Mouse (Mus musculus) common myeloid progenitor, adult 5-6 weeks (primary cell): ENCODE measurements around the gene Thap12. TPM values are rescaled to one million over a fixed set of nuclear protein-coding genes. Genes with fewer than 3 reads are reported as not detected.

ENCODE experiments used
- ATAC-seq: replicated peaks from 2 replicates; pipeline ENCODE4 v1.8.0; 2016; ENCODE audit warnings: low read depth, mild to moderate bottlenecking, moderate TSS enrichment, inconsistent platforms; ENCODE audit not compliant: poor library complexity, severe bottlenecking
- total RNA-seq: library from RNA; stranded (forward); fragments of 200-1000, 187-1606 nt; gene quantifications from 2 replicates; pipeline ENCODE4 v1.2.3, GENCODE M21; 2017

The Thap12 gene
- total RNA-seq, 1 experiment from 2014 or later, result 101 TPM

DNA sequence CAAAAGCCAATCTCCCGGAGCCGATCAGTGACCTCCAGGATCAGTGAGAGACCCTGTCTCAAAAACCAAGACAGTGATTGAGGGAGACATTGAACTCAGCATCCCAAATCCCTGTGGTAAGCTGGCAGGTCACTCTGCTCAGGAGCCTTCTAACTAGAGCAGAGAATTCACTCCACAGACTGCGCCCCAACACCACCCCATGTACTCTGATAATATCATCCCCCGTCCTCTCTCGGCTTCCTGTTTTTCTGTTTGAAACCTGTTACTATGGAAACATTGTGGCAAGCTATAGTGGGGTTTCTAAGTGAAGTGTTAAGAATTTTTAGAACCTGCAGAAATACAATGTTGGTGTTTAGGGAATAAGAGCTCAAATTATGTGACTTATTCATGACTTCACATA lies 8.9 kb upstream of the Thap12 start:
- peak; percentile 95 for ATAC-seq

DNA sequence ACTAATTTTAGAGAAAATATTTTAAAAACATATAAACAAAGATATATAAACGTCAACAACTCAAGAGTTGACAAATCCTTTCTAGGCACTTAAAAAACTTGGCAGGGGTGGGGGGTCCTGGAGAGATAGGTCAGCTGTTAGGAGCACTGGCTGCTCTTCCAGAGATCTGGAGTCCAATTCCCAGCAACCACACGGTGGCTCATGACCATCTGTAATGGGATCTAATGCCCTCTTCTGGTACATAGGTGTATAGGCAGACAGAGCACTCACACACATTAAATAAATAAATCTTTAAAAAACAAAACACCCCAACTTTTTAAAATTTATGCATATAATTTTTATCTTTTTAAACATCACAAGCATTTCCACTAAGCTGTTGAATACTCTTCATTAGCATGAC lies 5.4 kb upstream of the Thap12 start:
- ATAC-seq, result no peak

DNA sequence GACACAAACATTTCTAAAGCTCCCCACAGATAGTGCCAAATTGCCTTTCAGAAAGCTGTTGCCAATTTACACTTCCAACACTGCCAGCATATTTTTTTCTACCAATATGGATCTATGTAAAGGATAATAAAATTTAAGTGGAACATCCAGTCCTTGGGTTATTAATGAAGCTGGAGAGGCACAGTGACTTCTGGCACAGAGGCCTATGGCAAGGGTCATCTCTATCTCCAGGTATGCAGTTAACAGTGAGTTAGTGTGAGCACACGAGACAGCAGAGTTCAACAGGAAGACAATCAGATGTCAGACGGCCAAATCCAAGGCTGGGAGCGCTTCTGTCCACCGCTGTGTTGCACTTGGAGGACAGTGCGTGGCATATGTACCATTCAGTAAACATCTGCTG lies 4.9 kb upstream of the Thap12 start:
- no peak for ATAC-seq

DNA sequence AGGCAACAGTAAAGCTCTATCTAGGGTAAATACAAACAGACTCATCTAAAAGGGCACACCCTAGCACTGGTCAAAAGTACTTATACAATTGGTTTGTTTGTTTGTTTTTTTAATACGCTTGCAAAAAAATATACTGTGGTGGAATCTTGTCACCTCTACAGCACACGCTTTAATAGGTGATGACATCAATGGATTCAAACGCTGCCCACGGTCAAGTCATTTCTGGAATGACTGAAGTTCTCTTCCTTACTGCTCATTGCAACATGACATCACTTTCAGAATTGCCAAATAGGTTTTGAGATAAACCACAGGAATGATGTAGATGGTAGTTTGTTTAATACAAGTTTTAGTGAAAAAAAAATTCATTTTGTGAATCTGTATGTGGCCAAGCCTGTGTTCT lies 4.3 kb upstream of the Thap12 start:
- ATAC-seq, result no peak

DNA sequence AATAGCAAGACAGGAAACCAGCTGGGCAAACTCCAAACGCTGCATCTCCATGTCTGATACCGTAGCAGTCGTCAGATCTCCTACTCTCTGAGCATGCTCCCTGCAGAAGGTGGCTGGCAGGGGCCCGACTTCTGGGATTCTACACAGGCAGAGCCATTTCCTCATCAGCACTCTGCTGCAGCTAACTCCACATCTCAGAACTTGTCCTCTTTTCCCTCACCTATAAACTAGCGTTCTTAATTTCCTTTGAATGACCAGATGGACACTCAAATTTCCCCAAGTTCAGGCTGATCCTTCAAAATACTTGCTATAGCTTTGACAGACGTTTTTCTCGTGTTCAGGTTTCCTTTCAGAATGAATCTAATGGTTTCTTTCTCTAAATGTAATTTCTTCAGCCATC lies 1.1 kb upstream of the Thap12 start:
- ATAC-seq, result no peak

DNA sequence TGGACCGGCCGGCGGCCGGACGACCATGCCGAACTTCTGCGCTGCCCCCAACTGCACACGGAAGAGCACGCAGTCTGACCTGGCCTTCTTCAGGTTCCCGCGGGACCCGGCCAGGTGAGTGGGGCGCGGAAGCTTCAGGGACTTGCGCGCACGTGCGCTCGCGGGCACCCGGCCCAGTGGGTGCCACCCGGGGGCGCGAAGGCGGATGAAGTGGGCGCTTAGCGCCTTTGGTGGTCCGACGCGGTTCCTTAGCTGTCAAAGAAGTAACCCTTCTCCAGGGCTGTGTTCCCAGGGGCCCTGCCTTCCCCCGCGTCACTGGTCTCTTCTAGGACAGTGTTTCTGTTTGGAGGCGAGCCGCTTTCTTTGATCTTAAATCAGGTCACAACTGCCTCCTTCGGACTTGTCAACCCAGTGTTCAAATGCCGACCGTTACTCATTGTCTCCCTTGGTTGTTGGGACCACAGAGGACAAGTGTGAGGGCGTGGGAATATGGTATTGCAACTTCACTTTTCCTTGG lies 520 bp downstream of the Thap12 start:
- peak; percentile 7; the same call in 1 of the 2 replicates for ATAC-seq

DNA sequence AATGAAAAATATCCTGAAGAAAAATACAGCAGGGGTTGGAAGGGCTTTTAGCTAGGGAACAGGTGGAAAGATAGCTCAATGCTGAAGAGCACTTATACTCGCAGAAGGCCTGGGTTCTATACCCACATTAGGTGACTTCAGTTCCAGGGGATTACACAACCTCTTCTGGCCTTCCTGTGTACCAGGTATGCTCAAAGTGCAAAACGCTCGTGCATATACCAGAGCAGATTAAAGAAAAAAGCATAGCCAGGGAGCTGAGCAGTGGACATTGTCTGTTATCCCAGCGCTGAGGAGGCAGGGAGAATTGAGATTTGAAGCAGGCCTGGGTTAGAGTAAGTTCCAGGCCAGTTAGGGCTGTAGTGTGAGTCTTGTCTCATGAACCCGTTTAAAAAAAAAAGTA lies 1.4 kb downstream of the Thap12 start:
- ATAC-seq, result no peak

DNA sequence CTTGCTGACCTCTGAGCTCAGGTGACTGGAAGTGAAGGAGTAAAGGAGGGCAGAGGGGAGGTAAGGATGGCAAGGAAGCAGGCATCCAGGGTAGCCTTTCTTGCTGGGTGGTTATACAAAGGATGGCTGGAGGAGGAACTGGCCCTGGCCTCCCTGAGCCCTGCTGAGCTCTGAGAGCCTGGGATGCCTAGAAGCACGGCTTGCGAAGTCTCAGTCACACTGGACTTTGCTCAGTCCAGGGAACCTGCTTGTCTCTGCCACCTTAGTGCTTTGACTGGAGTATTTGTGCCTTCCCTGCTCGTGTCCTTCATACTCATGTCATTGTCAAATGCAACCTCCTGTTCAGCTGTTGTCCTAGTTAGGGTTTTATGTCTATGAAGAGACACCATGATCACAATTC lies 10.8 kb downstream of the Thap12 start:
- no peak for ATAC-seq

DNA sequence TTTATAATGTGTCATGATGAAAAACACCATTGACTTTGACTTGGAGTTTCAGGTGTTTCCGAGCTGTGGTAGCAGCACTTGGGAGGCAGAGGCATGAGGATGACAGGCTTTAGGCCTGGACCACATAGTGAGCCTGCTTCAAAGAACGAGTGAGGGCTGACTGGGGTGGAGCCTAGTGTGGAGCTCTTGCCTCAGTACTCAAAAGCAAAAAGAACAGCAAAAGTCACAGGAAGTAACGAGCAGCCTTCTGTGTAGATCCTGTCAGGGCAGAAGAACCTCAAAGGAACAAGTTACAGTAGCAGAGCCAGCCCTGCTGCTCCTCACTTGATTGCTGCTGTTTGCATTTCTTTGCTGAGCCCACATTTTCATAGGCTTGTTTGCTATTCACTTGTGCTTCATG lies 14.5 kb downstream of the Thap12 start:
- no peak for ATAC-seq

DNA sequence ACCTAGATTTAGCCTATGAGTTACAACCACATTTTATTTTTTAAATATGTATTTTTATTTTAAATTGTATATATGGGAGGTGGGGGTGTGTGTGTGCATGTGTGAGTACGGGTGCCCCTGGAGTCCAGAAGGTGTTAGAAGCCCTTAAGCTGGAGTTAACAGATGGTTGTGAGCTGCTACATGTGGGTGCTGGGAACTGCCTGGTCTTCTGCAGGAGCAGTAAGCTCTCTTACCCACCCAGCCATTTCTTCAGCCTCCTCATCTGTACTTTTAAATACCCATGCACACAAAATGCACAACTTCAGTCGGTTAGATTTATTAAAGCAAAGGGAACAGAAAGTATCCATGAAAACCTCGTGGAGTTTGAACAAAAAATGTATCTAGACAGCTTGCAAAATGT lies 16.9 kb downstream of the Thap12 start:
- no peak for ATAC-seq

DNA sequence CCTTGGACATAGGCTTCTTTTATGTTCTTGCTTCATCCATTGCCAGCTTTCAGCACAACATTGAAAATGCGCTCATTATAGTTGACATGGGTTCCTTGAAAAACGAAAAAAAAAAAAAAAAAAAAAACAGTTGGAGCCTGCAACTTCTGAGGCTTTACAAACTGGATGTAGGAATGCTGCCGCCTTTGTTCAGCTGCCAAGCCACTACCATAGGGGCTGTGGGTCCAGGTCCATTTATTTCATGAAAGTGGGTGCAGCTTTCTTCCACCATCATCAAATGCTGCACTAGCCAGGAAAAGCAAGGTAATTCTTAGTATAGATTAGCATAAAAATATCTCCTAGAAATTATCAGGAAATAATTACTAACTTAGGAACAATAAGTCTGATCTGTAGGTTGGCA lies 17.8 kb downstream of the Thap12 start:
- no peak for ATAC-seq

DNA sequence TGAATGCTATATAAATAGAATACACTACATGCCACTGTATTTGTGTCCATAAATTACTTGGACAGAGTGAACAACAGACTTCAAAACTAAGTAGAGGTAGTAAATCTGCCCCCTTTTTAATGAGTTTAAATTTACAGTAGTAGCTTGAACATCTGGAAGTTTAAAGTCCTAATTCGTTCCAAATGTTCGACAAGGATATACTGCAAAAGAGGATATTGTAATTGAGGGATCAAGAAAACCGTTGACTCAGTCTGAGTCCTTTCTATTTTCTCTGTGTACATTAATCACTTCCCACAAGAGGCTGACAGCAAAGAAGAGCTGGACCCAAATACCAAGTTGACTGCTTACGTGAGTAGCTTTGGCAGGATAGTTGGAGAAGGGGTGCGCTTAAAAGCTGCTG lies 18.3 kb downstream of the Thap12 start:
- no peak for ATAC-seq

DNA sequence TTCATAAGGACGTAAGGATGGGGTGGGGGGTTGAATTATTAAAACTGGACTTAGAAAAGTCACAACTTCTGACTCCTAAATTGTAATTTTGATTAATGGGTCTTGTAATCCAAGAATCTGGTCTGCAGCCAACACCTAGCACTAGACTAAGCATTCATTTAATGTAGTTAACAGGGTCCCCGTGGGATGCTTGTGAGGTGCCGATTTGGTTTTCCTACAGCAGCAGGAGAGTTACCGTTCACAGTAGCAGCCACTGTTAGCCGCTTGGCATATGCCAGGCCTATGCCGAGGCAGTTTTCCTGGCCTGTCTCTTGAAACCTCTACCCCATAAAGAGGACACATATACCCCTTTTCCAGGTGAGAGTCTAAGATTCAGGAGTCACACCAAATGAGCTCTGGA lies 18.7 kb downstream of the Thap12 start:
- ATAC-seq, result no peak

DNA sequence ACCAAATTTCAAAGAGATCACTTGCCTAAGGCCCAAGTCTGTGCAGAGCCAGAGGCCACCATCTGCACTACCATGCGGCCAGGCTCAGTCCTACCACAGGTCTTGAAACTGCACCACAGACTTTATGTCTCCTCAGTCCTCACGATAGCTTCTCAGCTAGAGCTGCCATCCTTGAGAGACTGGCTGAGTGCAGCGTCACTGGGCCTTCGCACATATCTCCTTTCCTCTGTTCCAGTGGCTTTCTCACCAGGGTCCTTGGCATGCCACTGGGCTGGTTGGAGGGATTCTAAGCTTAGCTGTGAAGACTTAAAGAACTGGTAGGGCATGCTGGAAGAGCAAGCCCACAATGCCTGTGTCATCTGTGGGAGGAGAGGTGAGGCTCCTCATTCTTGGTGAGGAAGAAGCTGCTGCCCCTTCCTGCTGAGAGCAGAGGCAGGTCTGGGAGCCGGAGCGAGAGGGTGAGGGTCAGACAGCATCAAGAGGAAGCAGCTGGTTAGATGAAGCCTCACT lies 22.8 kb downstream of the Thap12 start:
- no peak for ATAC-seq

DNA sequence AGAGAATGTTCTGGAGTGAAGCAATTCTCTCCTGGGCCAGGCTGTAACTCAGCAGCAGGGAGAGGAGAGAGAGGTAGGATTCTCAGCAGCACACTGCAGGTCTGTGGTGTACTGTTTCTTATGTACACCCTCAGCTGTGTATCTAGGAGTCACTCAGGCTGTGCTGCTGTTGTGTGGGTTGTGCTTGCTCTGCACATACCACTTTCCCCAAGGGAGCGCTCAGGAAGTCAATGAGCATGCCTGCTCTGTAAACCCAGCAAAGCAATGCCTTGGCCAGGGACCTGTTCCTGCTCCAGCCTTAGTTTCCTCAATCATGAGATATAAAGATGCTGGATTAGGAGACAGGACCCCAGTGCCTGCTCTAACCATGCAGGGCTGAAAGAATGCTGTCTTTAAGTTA lies 25.1 kb downstream of the Thap12 start:
- ATAC-seq, result no peak

DNA sequence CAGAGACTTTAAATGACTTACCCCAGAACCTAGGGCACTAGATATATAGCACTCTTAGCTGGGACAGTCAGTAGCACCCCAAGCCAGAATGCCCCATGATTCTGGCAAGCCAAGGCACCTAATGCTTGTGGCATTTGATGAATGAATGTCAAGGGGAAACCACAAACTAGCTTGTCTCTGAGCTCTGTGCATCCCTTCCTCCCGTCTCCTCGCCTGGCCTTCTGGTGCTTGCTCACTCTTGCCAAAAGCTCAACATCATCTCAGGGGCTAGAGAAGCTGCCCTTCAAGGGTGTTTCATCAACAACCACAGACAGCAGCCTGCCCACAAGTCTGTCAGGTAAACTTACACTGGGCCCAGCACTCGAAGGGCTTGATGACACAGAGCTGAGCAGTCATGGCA lies 25.6 kb downstream of the Thap12 start:
- no peak for ATAC-seq

DNA sequence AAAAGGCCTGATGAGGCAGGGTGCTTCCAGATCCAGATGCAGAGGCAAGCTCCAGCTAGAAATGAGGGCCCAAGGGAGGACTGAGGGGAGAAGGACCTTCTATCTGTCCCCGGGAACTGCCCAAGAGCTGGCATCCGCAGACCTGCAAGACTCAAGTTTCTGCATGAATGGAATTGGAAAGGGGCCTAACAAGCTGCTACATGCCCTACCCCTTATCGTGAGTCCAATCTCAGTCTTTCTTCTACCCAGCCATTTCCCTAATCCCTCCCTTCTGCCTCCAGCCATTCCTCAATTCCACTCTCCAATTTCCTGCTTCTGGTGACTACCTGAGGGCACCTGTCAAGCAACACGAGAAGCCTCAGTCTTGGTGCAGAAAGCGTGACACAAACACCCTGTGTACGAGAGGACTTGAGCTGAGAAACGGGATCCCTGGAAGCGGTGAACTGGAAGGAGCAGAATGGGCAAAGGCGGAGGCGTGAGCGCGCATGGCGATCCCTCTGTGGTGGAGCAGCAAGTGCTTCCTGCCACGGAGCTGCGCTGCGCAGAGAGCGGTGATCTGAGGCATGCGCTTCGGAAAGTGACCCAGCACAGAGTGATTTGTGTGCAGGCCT lies 26.9 kb downstream of the Thap12 start:
- 0 out of 2 replicates have a peak, but pooled peaks have one; percentile 32 for ATAC-seq

DNA sequence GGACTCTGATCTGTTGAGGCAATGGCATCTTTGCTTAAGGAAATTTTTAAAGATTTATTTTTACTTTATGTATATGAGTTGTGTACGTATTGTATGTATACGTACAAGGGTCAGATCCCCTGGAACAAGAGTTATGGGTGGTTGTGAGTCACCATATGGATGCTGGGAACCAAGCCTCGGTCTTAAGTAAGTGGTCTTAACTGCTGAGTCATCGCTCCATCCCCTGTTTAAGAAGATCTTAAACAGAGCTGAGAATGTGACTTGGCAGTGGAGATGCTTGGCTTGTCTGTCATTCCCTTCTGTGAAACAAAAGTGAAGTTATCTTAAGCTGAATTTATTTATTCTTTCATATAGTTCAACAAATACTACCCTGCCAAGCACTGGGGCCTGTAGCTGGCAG lies 31.1 kb downstream of the Thap12 start:
- ATAC-seq, result no peak

DNA sequence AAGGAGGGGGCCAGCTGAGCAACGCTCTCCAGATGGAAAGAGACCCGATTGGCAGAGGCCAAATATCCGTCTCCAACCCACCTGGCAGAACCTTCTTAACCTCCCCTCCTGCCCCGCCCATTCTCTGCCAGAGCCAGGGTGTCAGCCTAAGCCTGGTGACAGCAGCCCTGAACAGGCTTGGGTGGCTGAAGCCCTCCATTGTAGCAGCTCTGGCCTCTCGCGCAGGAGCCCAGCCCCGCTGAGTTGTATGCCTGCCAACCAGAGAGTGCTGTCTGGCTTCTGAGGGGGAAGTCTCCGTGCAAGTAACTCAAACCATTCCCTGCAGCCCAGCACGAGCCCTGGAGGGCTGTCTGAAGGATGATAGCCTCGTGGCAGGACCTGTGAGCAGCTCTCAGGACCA lies 32.0 kb downstream of the Thap12 start:
- ATAC-seq, result no peak

DNA sequence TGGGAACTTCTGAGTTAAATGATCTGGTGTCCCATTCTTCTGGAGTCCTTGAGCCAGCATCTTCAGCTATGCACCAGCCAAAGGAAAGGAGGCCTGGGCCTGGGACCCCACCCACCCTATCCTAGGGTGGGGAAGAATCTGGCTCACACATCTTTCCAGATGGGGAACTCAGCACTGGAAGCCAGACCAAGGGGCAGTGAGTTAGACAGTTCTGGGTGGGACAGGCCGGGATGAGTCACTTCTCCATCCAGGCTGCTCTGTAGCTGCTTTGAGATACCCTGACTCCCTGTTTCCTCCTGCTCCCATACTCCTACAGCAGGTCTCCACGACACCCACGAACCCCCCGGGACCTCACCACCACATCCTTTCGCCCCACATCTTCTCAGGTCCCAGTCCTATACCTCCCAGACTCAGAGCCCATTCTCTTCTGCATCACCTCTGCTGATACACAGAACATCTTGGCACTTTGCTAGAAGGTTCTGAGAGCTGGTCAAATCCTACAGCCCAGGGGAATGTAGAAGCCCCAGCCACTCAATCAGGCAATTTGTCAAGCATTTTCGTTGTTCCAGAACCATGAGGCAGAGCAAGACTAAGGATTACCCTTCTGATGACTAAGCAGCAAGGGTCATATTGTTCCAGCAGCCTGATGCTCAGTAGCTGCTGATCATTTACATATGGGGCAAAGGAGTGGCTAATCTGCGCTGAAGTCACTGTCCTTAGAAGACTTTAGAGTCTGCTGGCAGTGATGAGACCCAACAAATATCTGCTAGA lies 34.1 kb downstream of the Thap12 start:
- no peak for ATAC-seq

DNA sequence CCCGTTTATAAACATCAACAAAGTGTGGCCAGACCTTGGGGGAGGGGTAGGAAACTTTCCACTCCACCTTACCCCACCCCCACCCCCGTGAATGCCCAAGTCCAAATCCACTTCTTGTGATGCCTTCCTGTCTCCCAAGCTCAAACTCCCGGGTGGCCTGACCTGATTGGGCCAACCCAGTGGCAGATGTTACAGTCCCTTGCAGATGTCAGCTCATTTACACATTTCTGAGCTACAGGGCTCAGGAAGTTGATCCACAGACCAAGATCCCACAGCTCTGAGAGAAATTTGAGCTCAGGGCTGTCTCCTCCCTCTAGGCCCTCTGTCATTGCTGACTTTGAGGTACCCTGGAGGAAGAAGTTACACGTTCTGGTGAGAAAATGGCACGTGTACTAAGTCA lies 37.5 kb downstream of the Thap12 start:
- no peak for ATAC-seq

DNA sequence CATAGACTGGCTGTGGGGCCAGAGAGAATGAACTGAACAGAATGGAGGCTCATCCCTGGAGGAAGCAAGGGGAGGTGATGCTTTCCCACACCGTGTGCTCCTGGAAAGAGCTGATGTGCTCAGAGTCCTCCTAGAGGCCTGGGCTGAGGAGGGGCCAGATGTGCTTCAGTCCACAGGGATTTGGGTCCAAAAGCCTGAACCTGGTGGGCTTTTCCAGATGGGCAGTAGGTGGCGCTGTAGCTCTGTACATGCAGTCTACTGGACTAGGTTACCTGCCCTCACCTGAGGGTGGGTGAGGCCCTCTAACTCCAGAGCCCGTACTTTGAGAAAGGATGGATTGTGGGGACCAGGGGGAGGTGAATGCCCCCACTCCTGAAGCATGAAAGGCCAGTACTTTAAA lies 40.4 kb downstream of the Thap12 start:
- ATAC-seq, result peak; percentile 62
